Mouse (Mus musculus) cortical plate, adult 2 months (tissue): ENCODE measurements around the gene Cfap58.

Experiments used
- CTCF ChIP-seq: fragments of 200-500 bp; IDR thresholded peaks from 2 replicates; pipeline ENCODE4 v1.5.1; 2011; ENCODE audit warnings: mild to moderate bottlenecking, control low read depth, low read length; ENCODE audit not compliant: insufficient read depth; ENCODE audit errors: extremely low read depth
- POLR2A ChIP-seq: fragments of 200-500 bp; IDR thresholded peaks from 2 replicates; pipeline ENCODE4 v1.6.1; 2011; ENCODE audit warnings: mild to moderate bottlenecking, low read length, control low read depth; ENCODE audit not compliant: insufficient read depth; ENCODE audit errors: extremely low read depth

DNA sequence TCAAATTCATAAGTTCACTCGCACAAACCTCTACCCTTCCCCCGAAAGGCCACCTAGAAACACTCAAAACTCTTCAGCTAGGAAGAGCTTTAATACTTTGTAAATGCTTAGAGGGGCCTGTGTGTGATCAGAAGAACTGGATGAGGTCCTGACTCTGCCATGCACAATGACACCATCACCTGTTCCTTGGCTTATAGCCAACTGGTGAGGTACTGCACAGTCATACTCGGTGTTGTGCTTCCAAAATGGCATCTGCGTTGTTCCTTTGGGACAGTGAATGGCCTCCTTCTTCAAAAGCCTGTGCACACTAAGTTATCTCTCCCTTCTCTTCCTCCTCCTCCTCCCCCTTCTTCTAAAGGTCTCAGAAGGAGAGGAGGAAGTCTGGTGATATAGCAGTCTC lies 26.7 kb upstream of the Cfap58 start:
- no peak for TF ChIP-seq POLR2A
- no peak for TF ChIP-seq CTCF
